Mouse (Mus musculus) hindlimb bud, embryonic 11.5 days (tissue): Measurements from ENCODE around the gene Trnau1ap.
A peak's percentile ranks its signal among the peaks of the same experiment; 100 is the strongest.
"Not testable (repeated sequence)": the region's sequence is repeated elsewhere in the genome, so short reads cannot be mapped to it uniquely, and the experiment has no call there.

Source experiments
- DNase-seq: peaks from one replicate; pipeline ENCODE4 v3.0.0-alpha.2; 2012; ENCODE audit warnings: low read depth, low spot score; ENCODE audit errors: extremely low spot score

The Trnau1ap gene

GRCm38 (mm10) chr4:132344403-132345134 lies 15.2 kb upstream of the Trnau1ap start:
- DNase-seq = no peak

GRCm38 (mm10) chr4:132341451-132341850 lies 12.1 kb upstream of the Trnau1ap start:
- no peak for DNase-seq

GRCm38 (mm10) chr4:132338943-132339342 lies 9.6 kb upstream of the Trnau1ap start:
- DNase-seq = no peak

- DNase-seq = no peak
Measured at GRCm38 (mm10) chr4:132332880-132333279, 3.5 kb upstream of the Trnau1ap start.

GRCm38 (mm10) chr4:132331960-132332359 lies 2.6 kb upstream of the Trnau1ap start:
- DNase-seq = no peak

GRCm38 (mm10) chr4:132329835-132330354 lies 557 bp upstream of the Trnau1ap start:
- DNase-seq = no peak

- DNase-seq = no peak
Measured at GRCm38 (mm10) chr4:132328391-132328982, 851 bp downstream of the Trnau1ap start.

- no peak for DNase-seq
Measured at GRCm38 (mm10) chr4:132326481-132326880, 2.9 kb downstream of the Trnau1ap start.

- DNase-seq = no peak
Measured at GRCm38 (mm10) chr4:132315711-132316110, 13.6 kb downstream of the Trnau1ap start.

GRCm38 (mm10) chr4:132312627-132313026 lies 16.7 kb downstream of the Trnau1ap start:
- no peak for DNase-seq

- no peak for DNase-seq
Measured at GRCm38 (mm10) chr4:132311801-132312200, 17.5 kb downstream of the Trnau1ap start.

GRCm38 (mm10) chr4:132311209-132311608 lies 18.1 kb downstream of the Trnau1ap start:
- DNase-seq = no peak

GRCm38 (mm10) chr4:132309849-132310472 lies 19.4 kb downstream of the Trnau1ap start:
- no peak for DNase-seq

- DNase-seq = no peak
Measured at GRCm38 (mm10) chr4:132309140-132309848, 20.0 kb downstream of the Trnau1ap start.

GRCm38 (mm10) chr4:132308437-132309139 lies 20.8 kb downstream of the Trnau1ap start:
- peak; percentile 82 for DNase-seq

GRCm38 (mm10) chr4:132306004-132306403 lies 23.3 kb downstream of the Trnau1ap start:
- no peak for DNase-seq

- DNase-seq = no peak
Measured at GRCm38 (mm10) chr4:132305276-132305675, 24.1 kb downstream of the Trnau1ap start.

GRCm38 (mm10) chr4:132303484-132303883 lies 25.9 kb downstream of the Trnau1ap start:
- not testable (repeated sequence) for DNase-seq

GRCm38 (mm10) chr4:132302939-132303479 lies 26.3 kb downstream of the Trnau1ap start, which contains the start of gene Rab42:
Gene Rab42, minus strand, starts transcription at chr4:132303385.
- no peak for DNase-seq
